Mouse (Mus musculus) hindbrain, embryonic 13.5 days (tissue): Measurements from ENCODE around the gene N4bp2. TPM values are rescaled to one million over a fixed set of nuclear protein-coding genes. Genes with fewer than 3 reads are reported as not detected.

Source experiments
- ATAC-seq: fragments of 200-750 bp; cut with Nextera tagmentation; 2 replicates; pipeline ENCODE4 v1.8.0; 2017; ENCODE audit warnings: moderate TSS enrichment; ENCODE audit not compliant: low FRiP score
- H3K27ac ChIP-seq: fragments of 300-500 bp; sonication (generic); 2 replicates; pipeline ENCODE4 v1.5.1; 2015; ENCODE audit warnings: inconsistent platforms, mild to moderate bottlenecking, moderate library complexity
- H3K27me3 ChIP-seq: fragments of 300-500 bp; sonication (generic); 2 replicates; pipeline ENCODE4 v1.6.1; 2015; ENCODE audit warnings: mild to moderate bottlenecking, inconsistent platforms
- H3K36me3 ChIP-seq: fragments of 300-500 bp; sonication (generic); 2 replicates; pipeline ENCODE4 v1.6.1; 2015; ENCODE audit warnings: mild to moderate bottlenecking, inconsistent platforms
- H3K4me1 ChIP-seq: fragments of 300-500 bp; sonication (generic); replicated peaks from 2 replicates; pipeline ENCODE4 v1.6.1; 2015; ENCODE audit warnings: inconsistent platforms
- H3K4me2 ChIP-seq: fragments of 300-500 bp; sonication (generic); 2 replicates; pipeline ENCODE4 v1.6.1; 2015; ENCODE audit warnings: inconsistent platforms, mild to moderate bottlenecking, moderate library complexity
- H3K4me3 ChIP-seq: fragments of 300-500 bp; sonication (generic); 2 replicates; pipeline ENCODE4 v1.5.1; 2015; ENCODE audit warnings: mild to moderate bottlenecking, inconsistent platforms
- H3K9ac ChIP-seq: fragments of 300-500 bp; sonication (generic); 2 replicates; pipeline ENCODE4 v1.6.1; 2015; ENCODE audit warnings: mild to moderate bottlenecking, inconsistent platforms
- H3K9me3 ChIP-seq: fragments of 300-500 bp; sonication (generic); 2 replicates; pipeline ENCODE4 v1.6.1; 2016; ENCODE audit warnings: inconsistent platforms
- WGBS: fragments of 180-500 bp; shearing (Covaris S2); methylation state at CpG from one replicate; pipeline ENCODE4 v1.1.7; 2015; 5-methylcytosine and 5-hydroxymethylcytosine counted together
- polyA plus RNA-seq: library from polyadenylated mRNA; unstranded; fragments of >200 nt; fragmentation: Nextera tagmentation; extraction: Ambion mirVana; gene quantifications from 2 replicates; pipeline ENCODE4 v1.2.1, GENCODE M21; 2015

The N4bp2 gene
- polyA plus RNA-seq, 1 experiment from 2014 or later, result 19.2 TPM

- Histone ChIP-seq H3K9ac (no peak within 1 kb of the TSS), H3K27ac (no peak within 1 kb of the TSS), H3K27me3 (no peaks in the 10 kb centered on the region), H3K36me3 (no peaks in the 10 kb centered on the region), H3K4me1 (no peaks in the 10 kb centered on the region), H3K4me3 (no peak within 1 kb of the TSS), H3K4me2 (no peak within 1 kb of the TSS), H3K9me3 (no peaks in the 10 kb centered on the region)
- no peak for ATAC-seq
- 83% methylated on average over 10 of the region's 10 CpGs for WGBS
These were observed 98.0 kb downstream of the N4bp2 start, which contains the start of gene Rhoh for GRCm38 (mm10) chr5:65861154-65861944. Gene Rhoh (plus strand): TSS chr5:65861213.

GRCm38 (mm10) chr5:65862217-65862927 lies 99.1 kb downstream of the N4bp2 start:
- ATAC-seq, result no peak

GRCm38 (mm10) chr5:65863349-65863749 lies 100.0 kb downstream of the N4bp2 start:
- H3K4me2 ChIP-seq, result no peak overlapping the region

More at GRCm38 (mm10) chr5:65862217-65862927, 99.1 kb downstream of the N4bp2 start:
- Histone ChIP-seq H3K27me3 (no peaks in the 10 kb centered on the region), H3K36me3 (no peaks in the 10 kb centered on the region), H3K4me3 (no peak overlapping the region), H3K4me2 (no peak overlapping the region), H3K27ac (no peak overlapping the region), H3K4me1 (no peaks in the 10 kb centered on the region), H3K9ac (no peak overlapping the region), H3K9me3 (no peaks in the 10 kb centered on the region)
- 95% methylated on average over 7 of the region's 7 CpGs for WGBS

GRCm38 (mm10) chr5:65864486-65864885 lies 101.2 kb downstream of the N4bp2 start:
- 94% methylated on average over 7 of the region's 7 CpGs for WGBS
- Histone ChIP-seq H3K36me3 (no peaks in the 10 kb centered on the region), H3K4me3 (no peak overlapping the region), H3K27me3 (no peaks in the 10 kb centered on the region), H3K9ac (no peak overlapping the region), H3K4me2 (no peak overlapping the region), H3K9me3 (no peaks in the 10 kb centered on the region), H3K27ac (no peak overlapping the region), H3K4me1 (no peaks in the 10 kb centered on the region)
- ATAC-seq, result no peak

More at GRCm38 (mm10) chr5:65863349-65863749, 100.0 kb downstream of the N4bp2 start:
- Histone ChIP-seq H3K4me1 (no peaks in the 10 kb centered on the region), H3K9me3 (no peaks in the 10 kb centered on the region), H3K4me3 (no peak overlapping the region), H3K36me3 (no peaks in the 10 kb centered on the region), H3K9ac (no peak overlapping the region), H3K27ac (no peak overlapping the region), H3K27me3 (no peaks in the 10 kb centered on the region)
- WGBS, result 87% methylated on average over 12 of the region's 12 CpGs
- no peak for ATAC-seq

- Histone ChIP-seq H3K9me3 (no peaks in the 10 kb centered on the region), H3K4me3 (no peak overlapping the region), H3K4me2 (no peak overlapping the region), H3K4me1 (no peaks in the 10 kb centered on the region), H3K27me3 (no peaks in the 10 kb centered on the region), H3K36me3 (no peaks in the 10 kb centered on the region), H3K27ac (no peak overlapping the region), H3K9ac (no peak overlapping the region)
- no peak for ATAC-seq
- WGBS, result 67% methylated on average over 3 of the region's 3 CpGs
These were observed 101.6 kb downstream of the N4bp2 start for GRCm38 (mm10) chr5:65864946-65865345.

- H3K4me2 ChIP-seq, result no peak overlapping the region
- no peaks in the 10 kb centered on the region for H3K36me3 ChIP-seq
- 90% methylated on average over 6 of the region's 6 CpGs for WGBS
These were observed 103.3 kb downstream of the N4bp2 start for GRCm38 (mm10) chr5:65866591-65866990.

GRCm38 (mm10) chr5:65867380-65868116 lies 104.2 kb downstream of the N4bp2 start:
- Histone ChIP-seq H3K4me3 (no peak overlapping the region), H3K27ac (no peak overlapping the region), H3K27me3 (no peaks in the 10 kb centered on the region), H3K36me3 (no peaks in the 10 kb centered on the region), H3K9ac (no peak overlapping the region), H3K4me2 (no peak overlapping the region), H3K9me3 (no peaks in the 10 kb centered on the region), H3K4me1 (no peaks in the 10 kb centered on the region)
- WGBS, result 89% methylated on average over 7 of the region's 7 CpGs
- ATAC-seq, result no peak

More at GRCm38 (mm10) chr5:65866591-65866990, 103.3 kb downstream of the N4bp2 start:
- H3K4me3 ChIP-seq, result no peak overlapping the region
- ATAC-seq, result no peak
- H3K9me3 ChIP-seq, result no peaks in the 10 kb centered on the region
- no peaks in the 10 kb centered on the region for H3K4me1 ChIP-seq
- no peak overlapping the region for H3K9ac ChIP-seq
- no peak overlapping the region for H3K27ac ChIP-seq
- no peaks in the 10 kb centered on the region for H3K27me3 ChIP-seq

- H3K9ac ChIP-seq, result no peak overlapping the region
- no peak overlapping the region for H3K4me2 ChIP-seq
- H3K36me3 ChIP-seq, result no peaks in the 10 kb centered on the region
- no peak for ATAC-seq
- H3K4me1 ChIP-seq, result no peaks in the 10 kb centered on the region
- no peaks in the 10 kb centered on the region for H3K27me3 ChIP-seq
- no peak overlapping the region for H3K4me3 ChIP-seq
- WGBS, result 90% methylated on average over 3 of the region's 3 CpGs
- no peak overlapping the region for H3K27ac ChIP-seq
- H3K9me3 ChIP-seq, result no peaks in the 10 kb centered on the region
These were observed 105.1 kb downstream of the N4bp2 start for GRCm38 (mm10) chr5:65868419-65868818.

GRCm38 (mm10) chr5:65869660-65870059 lies 106.3 kb downstream of the N4bp2 start:
- no peaks in the 10 kb centered on the region for H3K36me3 ChIP-seq
- no peak overlapping the region for H3K27ac ChIP-seq
- no peak for ATAC-seq
- no peaks in the 10 kb centered on the region for H3K9me3 ChIP-seq
- 91% methylated on average over 4 of the region's 4 CpGs for WGBS
- no peaks in the 10 kb centered on the region for H3K27me3 ChIP-seq
- no peaks in the 10 kb centered on the region for H3K4me1 ChIP-seq
- no peak overlapping the region for H3K9ac ChIP-seq
- H3K4me3 ChIP-seq, result no peak overlapping the region
- no peak overlapping the region for H3K4me2 ChIP-seq

GRCm38 (mm10) chr5:65871276-65871875 lies 108.1 kb downstream of the N4bp2 start:
- no peaks in the 10 kb centered on the region for H3K27me3 ChIP-seq
- H3K4me1 ChIP-seq, result no peaks in the 10 kb centered on the region
- H3K36me3 ChIP-seq, result no peaks in the 10 kb centered on the region
- no peak overlapping the region for H3K27ac ChIP-seq
- H3K4me2 ChIP-seq, result no peak overlapping the region
- no peak overlapping the region for H3K4me3 ChIP-seq
- WGBS, result 90% methylated on average over 13 of the region's 13 CpGs
- no peak overlapping the region for H3K9ac ChIP-seq
- no peak for ATAC-seq
- no peaks in the 10 kb centered on the region for H3K9me3 ChIP-seq

GRCm38 (mm10) chr5:65873212-65873611 lies 109.9 kb downstream of the N4bp2 start:
- no peaks in the 10 kb centered on the region for H3K36me3 ChIP-seq
- 82% methylated on average over 4 of the region's 4 CpGs for WGBS
- no peak overlapping the region for H3K4me3 ChIP-seq
- H3K9ac ChIP-seq, result no peak overlapping the region
- H3K9me3 ChIP-seq, result no peaks in the 10 kb centered on the region
- no peak overlapping the region for H3K4me2 ChIP-seq
- no peak overlapping the region for H3K27ac ChIP-seq
- no peaks in the 10 kb centered on the region for H3K4me1 ChIP-seq
- no peak for ATAC-seq
- H3K27me3 ChIP-seq, result no peaks in the 10 kb centered on the region

GRCm38 (mm10) chr5:65875269-65875668 lies 111.9 kb downstream of the N4bp2 start:
- no peak overlapping the region for H3K4me2 ChIP-seq
- H3K27ac ChIP-seq, result no peak overlapping the region
- no peaks in the 10 kb centered on the region for H3K27me3 ChIP-seq
- no peaks in the 10 kb centered on the region for H3K4me1 ChIP-seq
- 97% methylated on average over 7 of the region's 7 CpGs for WGBS
- no peak for ATAC-seq
- H3K9me3 ChIP-seq, result no peaks in the 10 kb centered on the region
- no peak overlapping the region for H3K4me3 ChIP-seq
- no peaks in the 10 kb centered on the region for H3K36me3 ChIP-seq
- no peak overlapping the region for H3K9ac ChIP-seq
